Mouse (Mus musculus) hindbrain, postnatal 0 days (tissue): Measurements from ENCODE around the gene Srsf4. TPM values are rescaled to one million over a fixed set of nuclear protein-coding genes. Genes with fewer than 3 reads are reported as not detected.

Experiments
- ATAC-seq: fragments of 200-750 bp; cut with Nextera tagmentation; 2 replicates; pipeline ENCODE4 v1.8.0; 2017; ENCODE audit warnings: mild to moderate bottlenecking, moderate TSS enrichment, moderate library complexity
- DNase-seq: peaks from one replicate; pipeline ENCODE4 v3.0.0-alpha.2; 2015; ENCODE audit warnings: low spot score
- H3K27ac ChIP-seq: fragments of 300-500 bp; sonication (generic); 2 replicates; pipeline ENCODE4 v1.5.1; 2014; ENCODE audit warnings: mild to moderate bottlenecking
- H3K27me3 ChIP-seq: fragments of 300-500 bp; sonication (generic); 2 replicates; pipeline ENCODE4 v1.6.1; 2014; ENCODE audit warnings: low read length, mixed read lengths; ENCODE audit not compliant: insufficient read depth
- H3K36me3 ChIP-seq: fragments of 300-500 bp; sonication (generic); 2 replicates; pipeline ENCODE4 v1.6.1; 2014; ENCODE audit warnings: low read length, mixed read lengths; ENCODE audit not compliant: insufficient read depth
- H3K4me1 ChIP-seq: fragments of 300-500 bp; sonication (generic); 2 replicates; pipeline ENCODE4 v1.6.1; 2014; ENCODE audit warnings: antibody characterized with exemption, low read length, mixed read lengths; ENCODE audit not compliant: insufficient read depth
- H3K4me2 ChIP-seq: fragments of 300-500 bp; sonication (generic); 2 replicates; pipeline ENCODE4 v1.6.1; 2014; ENCODE audit warnings: low read depth, mild to moderate bottlenecking, low read length, moderate library complexity, mixed read lengths
- H3K4me3 ChIP-seq: fragments of 300-500 bp; sonication (generic); 2 replicates; pipeline ENCODE4 v1.5.1; 2014; ENCODE audit warnings: low read length
- H3K9ac ChIP-seq: fragments of 300-500 bp; sonication (generic); replicated peaks from 2 replicates; pipeline ENCODE4 v1.6.1; 2014; ENCODE audit warnings: mild to moderate bottlenecking, low read length, moderate library complexity, mixed read lengths
- H3K9me3 ChIP-seq: fragments of 300-500 bp; sonication (generic); 2 replicates; pipeline ENCODE4 v1.6.1; 2016; ENCODE audit warnings: low read length, mixed read lengths
- CTCF ChIP-seq: IDR thresholded peaks from 2 replicates; pipeline ENCODE4 v1.5.1; 2016; ENCODE audit warnings: antibody characterized with exemption, control low read depth, low read depth
- WGBS: fragments of 180-500 bp; shearing (Covaris S2); extraction: QIAGEN DNeasy Blood & Tissue Kit; methylation state at CpG from one replicate; pipeline ENCODE4 v1.1.7; 2014; 5-methylcytosine and 5-hydroxymethylcytosine counted together
- polyA plus RNA-seq: library from polyadenylated mRNA; unstranded; fragments of >200 nt; fragmentation: Nextera tagmentation; extraction: Ambion mirVana; gene quantifications from 2 replicates; pipeline ENCODE4 v1.2.1, GENCODE M21; 2015
- total RNA-seq: library from RNA; depleted of rRNA; stranded (reverse); fragments of >200 nt; gene quantifications from 2 replicates; pipeline ENCODE4 v1.2.3, GENCODE M21; 2014

Srsf4 gene
- total and polyA plus RNA-seq, 2 experiments from 2014 or later, result 25.9 to 76.0 TPM

- 66% methylated on average over 6 of the region's 6 CpGs for WGBS
Measured at GRCm38 (mm10) chr4:131883571-131883970, 10.2 kb downstream of the Srsf4 start.

DNA sequence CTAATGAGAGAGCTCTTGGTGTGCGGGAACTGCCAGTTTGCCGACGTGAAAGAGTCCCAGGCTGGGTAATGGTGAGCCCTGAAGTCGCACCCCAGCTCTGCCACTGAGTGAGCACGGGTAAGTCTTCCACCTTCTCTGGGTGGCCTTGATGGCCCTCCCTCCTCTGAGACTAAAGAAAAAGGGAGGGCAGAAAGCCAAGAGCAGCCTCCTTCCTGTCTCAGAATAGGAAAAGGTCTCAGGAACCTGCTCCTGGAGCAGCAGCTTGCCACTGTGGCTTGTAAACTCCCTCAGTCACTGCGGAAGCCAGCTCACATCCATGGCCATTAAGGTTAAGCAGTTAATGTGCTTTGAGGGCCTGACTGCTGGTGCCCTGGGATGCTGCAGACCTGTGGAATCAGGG lies 12.0 kb downstream of the Srsf4 start:
- TF ChIP-seq CTCF, result no peak
- peaks cover 12% of the 10 kb centered on the region; the same call in 1 of the 2 replicates for H3K36me3 ChIP-seq
- no peaks in the 10 kb centered on the region for H3K4me1 ChIP-seq
- H3K4me2 ChIP-seq, result no peak overlapping the region
- ATAC-seq (no peak), DNase-seq (no peak)
- 74% methylated on average over 6 of the region's 6 CpGs for WGBS
- no peaks in the 10 kb centered on the region for H3K9me3 ChIP-seq
- no peak overlapping the region for H3K9ac ChIP-seq
- no peak overlapping the region for H3K27ac ChIP-seq
- H3K4me3 ChIP-seq, result no peak overlapping the region
- no peaks in the 10 kb centered on the region for H3K27me3 ChIP-seq

More at GRCm38 (mm10) chr4:131883571-131883970, 10.2 kb downstream of the Srsf4 start:
- DNase-seq (no peak), ATAC-seq (no peak)
- Histone ChIP-seq H3K9ac (no peak overlapping the region), H3K27me3 (no peaks in the 10 kb centered on the region), H3K36me3 (peaks cover 12% of the 10 kb centered on the region; the same call in 1 of the 2 replicates), H3K4me1 (no peaks in the 10 kb centered on the region), H3K4me3 (no peak overlapping the region), H3K4me2 (no peak overlapping the region), H3K9me3 (no peaks in the 10 kb centered on the region), H3K27ac (no peak overlapping the region)
- TF ChIP-seq CTCF, result no peak

DNA sequence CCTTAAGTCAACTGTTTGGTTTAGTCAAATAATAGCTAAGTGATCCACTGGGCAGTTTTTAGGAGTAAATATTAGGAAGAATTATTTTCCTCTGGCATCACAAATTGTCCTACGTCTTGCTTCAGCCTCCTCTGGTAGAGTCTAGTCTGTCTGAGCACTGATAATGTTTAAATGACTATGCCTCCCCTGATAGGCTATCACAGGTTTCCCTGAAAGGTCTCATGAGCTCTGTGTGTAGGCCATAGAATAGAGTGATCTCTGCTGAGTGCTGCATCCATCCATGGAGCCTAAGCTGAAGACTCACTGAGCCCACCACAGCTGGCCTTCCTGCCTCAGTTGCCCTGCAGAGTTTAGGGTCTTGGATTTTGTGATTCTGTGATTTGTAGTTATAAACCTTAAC lies 15.1 kb downstream of the Srsf4 start:
- Histone ChIP-seq H3K36me3 (peaks cover 29% of the 10 kb centered on the region), H3K27ac (no peak overlapping the region), H3K4me2 (no peak overlapping the region), H3K9ac (no peak overlapping the region), H3K27me3 (no peaks in the 10 kb centered on the region), H3K4me1 (no peaks in the 10 kb centered on the region), H3K9me3 (no peaks in the 10 kb centered on the region), H3K4me3 (no peak overlapping the region)
- no peak for TF ChIP-seq CTCF
- 74% methylated on average over 1 of the region's 1 CpGs for WGBS
- DNase-seq (no peak), ATAC-seq (no peak)

DNA sequence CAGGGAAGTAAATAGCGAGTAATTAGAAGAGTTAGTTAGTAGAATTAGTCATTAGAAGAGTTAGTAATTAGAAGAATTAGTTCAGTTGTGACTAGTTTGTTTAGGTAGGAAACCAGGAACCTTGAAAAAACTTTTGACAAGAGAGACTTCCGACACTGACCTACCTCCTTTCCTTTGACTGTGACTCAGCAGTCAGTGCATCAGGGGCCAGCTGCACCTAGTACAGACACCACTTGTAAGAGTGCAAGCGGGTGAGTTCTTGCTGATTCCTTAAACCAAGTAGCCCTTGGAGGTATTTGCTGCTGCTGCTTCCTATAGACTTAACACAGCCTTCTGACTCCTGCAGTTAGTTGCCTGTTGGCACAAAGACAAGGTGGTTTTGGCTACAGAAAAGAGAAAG lies 17.3 kb downstream of the Srsf4 start:
- H3K4me1 ChIP-seq, result no peaks in the 10 kb centered on the region
- no peak for TF ChIP-seq CTCF
- peaks cover 41% of the 10 kb centered on the region for H3K36me3 ChIP-seq
- no peak overlapping the region for H3K9ac ChIP-seq
- H3K9me3 ChIP-seq, result no peaks in the 10 kb centered on the region
- no peak overlapping the region for H3K4me3 ChIP-seq
- ATAC-seq (no peak), DNase-seq (no peak)
- H3K4me2 ChIP-seq, result no peak overlapping the region
- no peak overlapping the region for H3K27ac ChIP-seq
- WGBS, result 86% methylated on average over 3 of the region's 3 CpGs
- no peaks in the 10 kb centered on the region for H3K27me3 ChIP-seq

DNA sequence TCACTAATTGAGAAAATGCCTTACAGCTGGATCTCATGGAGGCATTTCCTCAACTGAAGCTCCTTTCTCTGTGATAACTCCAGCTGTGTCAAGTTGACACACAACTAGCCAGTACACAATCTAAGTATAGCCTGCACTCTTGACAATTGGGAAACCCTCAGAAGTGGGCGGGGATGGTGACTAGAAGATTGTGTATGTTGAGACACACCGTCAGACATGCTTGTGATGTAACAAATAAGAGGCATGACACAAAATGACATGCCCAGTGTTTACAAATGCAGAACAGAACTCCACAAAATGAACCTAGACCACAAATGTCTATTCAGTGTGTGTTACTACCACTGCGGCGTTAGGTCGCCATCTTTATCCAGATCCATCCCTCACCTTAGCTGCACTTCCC lies 23.7 kb downstream of the Srsf4 start:
- no peaks in the 10 kb centered on the region for H3K27me3 ChIP-seq
- no peak overlapping the region for H3K4me2 ChIP-seq
- no peak for DNase-seq
- WGBS, result 93% methylated on average over 5 of the region's 5 CpGs
- H3K36me3 ChIP-seq, result peaks cover 78% of the 10 kb centered on the region
- H3K9me3 ChIP-seq, result no peaks in the 10 kb centered on the region
- ATAC-seq, result no peak
- H3K27ac ChIP-seq, result no peak overlapping the region
- H3K4me3 ChIP-seq, result no peak overlapping the region
- H3K4me1 ChIP-seq, result no peaks in the 10 kb centered on the region
- TF ChIP-seq CTCF, result no peak
- H3K9ac ChIP-seq, result no peak overlapping the region

DNA sequence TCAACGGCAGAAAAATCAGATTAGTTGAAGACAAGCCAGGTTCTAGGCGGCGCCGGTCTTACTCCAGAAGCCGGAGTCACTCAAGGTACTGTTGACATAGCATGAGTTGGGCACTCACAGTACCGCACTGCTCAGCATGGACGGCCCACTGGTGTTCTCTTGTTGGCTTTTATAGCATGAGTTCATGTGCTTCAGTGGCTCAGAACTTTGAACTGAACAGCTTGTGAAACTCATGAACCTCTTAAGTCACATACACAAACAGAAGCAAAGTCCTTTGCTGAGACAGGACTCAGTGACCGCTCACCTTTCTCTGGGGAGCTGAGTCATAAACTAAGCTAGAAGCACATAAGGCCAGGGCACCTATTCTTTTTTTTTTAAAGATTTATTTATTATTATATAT lies 24.4 kb downstream of the Srsf4 start:
- no peaks in the 10 kb centered on the region for H3K4me1 ChIP-seq
- WGBS, result 97% methylated on average over 8 of the region's 8 CpGs

DNA sequence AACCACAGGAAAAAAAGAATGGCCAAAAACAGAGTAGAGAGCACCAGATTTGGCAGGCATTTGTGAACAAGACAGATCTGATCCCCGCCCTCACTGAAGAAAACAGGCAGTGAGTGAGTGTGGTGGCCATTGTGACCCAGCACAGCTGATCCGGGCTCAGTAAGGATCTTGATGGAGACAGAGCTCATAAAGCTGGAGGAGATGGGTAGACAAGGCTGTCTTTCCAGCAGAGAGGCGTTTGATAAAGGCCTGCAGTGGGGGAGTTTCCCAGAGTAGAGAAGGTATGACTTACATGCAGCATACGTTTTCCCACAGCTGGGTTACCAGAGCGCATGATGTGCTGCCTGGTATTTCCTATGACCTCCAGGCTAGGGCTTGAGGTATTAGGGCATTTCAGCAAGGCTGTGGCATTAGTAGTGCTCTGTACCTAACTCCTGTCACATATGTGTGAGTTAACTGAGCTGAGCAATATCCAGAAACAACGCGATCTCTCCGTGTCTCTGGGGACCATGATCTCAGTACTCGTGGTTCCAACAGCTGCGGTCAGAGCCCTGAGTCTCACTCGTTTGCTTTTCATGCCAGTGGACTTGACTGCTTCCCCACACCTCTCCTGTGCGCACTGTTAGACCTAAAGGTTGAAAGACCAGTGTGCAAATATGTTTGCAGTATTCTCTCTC lies 25.2 kb downstream of the Srsf4 start:
- Histone ChIP-seq H3K4me1 (no peaks in the 10 kb centered on the region), H3K27me3 (no peaks in the 10 kb centered on the region), H3K36me3 (peaks cover 69% of the 10 kb centered on the region), H3K4me2 (no peak overlapping the region), H3K9me3 (no peaks in the 10 kb centered on the region), H3K9ac (no peak overlapping the region), H3K27ac (no peak overlapping the region), H3K4me3 (no peak overlapping the region)
- TF ChIP-seq CTCF, result no peak
- DNase-seq, result no peak
- ATAC-seq, result no peak
- WGBS, result 79% methylated on average over 12 of the region's 12 CpGs

More for the DNA sequence above, 24.4 kb downstream of the Srsf4 start:
- Histone ChIP-seq H3K36me3 (peaks cover 77% of the 10 kb centered on the region), H3K9me3 (no peaks in the 10 kb centered on the region), H3K4me3 (no peak overlapping the region), H3K27ac (no peak overlapping the region), H3K27me3 (no peaks in the 10 kb centered on the region), H3K4me2 (no peak overlapping the region), H3K9ac (no peak overlapping the region)
- ATAC-seq (no peak), DNase-seq (no peak)
- TF ChIP-seq CTCF, result no peak
